Mouse (Mus musculus) heart, postnatal 36 days (tissue): ENCODE results near the gene Ikzf3. TPM values are rescaled to one million over a fixed set of nuclear protein-coding genes. Genes with fewer than 3 reads are reported as not detected.

Source experiments
- total RNA-seq, 2 experiments: library from RNA; stranded (reverse); gene quantifications; 2 replicates each; pipeline ENCODE4 v1.2.3; 2021

Gene Ikzf3
- total RNA-seq, 2 experiments from 2014 or later, result 0.44 to 0.84 TPM

Other genes starting within 250 kb of the Ikzf3 start
- gene Neurod2, start 216.4 kb downstream of the Ikzf3 start, total RNA-seq, result not detected
- 1 to 10 TPM; 4.6 to 7.0 TPM for gene Ppp1r1b, start 197.6 kb downstream of the Ikzf3 start, total RNA-seq
- 10 to 100 TPM; 21.5 to 26.8 TPM for gene Stard3, start 187.7 kb downstream of the Ikzf3 start, total RNA-seq
- gene Tcap, start 162.2 kb downstream of the Ikzf3 start, total RNA-seq, result 1,000 to 10,000 TPM; 1,783 to 3,188 TPM
- 1 to 10 TPM in 1 of 2 experiments, under 1 TPM in 1; 0.76 to 1.6 TPM for gene Pnmt, start 159.6 kb downstream of the Ikzf3 start, total RNA-seq
- 1 to 10 TPM; 8.5 to 9.2 TPM for gene Pgap3, start 145.5 kb downstream of the Ikzf3 start, total RNA-seq
- 10 to 100 TPM in 1 of 2 experiments, 1 to 10 TPM in 1; 7.2 to 10.6 TPM for gene Erbb2, start 133.6 kb downstream of the Ikzf3 start, total RNA-seq
- 10 to 100 TPM; 53.0 to 66.2 TPM for gene Mien1, start 107.0 kb downstream of the Ikzf3 start, total RNA-seq
- under 1 TPM; 0.14 to 0.31 TPM for gene Grb7, start 99.6 kb downstream of the Ikzf3 start, total RNA-seq
- gene Zpbp2, start 5.1 kb upstream of the Ikzf3 start, total RNA-seq, result not detected
- gene Ormdl3, start 41.3 kb upstream of the Ikzf3 start, total RNA-seq, result 10 to 100 TPM; 39.3 to 40.4 TPM
- gene Lrrc3c, start 52.3 kb upstream of the Ikzf3 start, total RNA-seq, result not detected
- gene Gm12355, start 79.6 kb upstream of the Ikzf3 start, total RNA-seq, result 1 to 10 TPM; 5.4 to 6.4 TPM
- gene Gsdma3, start 80.3 kb upstream of the Ikzf3 start, total RNA-seq, result 1 to 10 TPM; 3.0 to 3.3 TPM
- not detected for gene Gsdma2, start 100.7 kb upstream of the Ikzf3 start, total RNA-seq
- not detected for gene Gsdma, start 118.3 kb upstream of the Ikzf3 start, total RNA-seq
- 100 to 1,000 TPM; 102 to 104 TPM for gene Psmd3, start 136.5 kb upstream of the Ikzf3 start, total RNA-seq
- gene Csf3, start 155.2 kb upstream of the Ikzf3 start, total RNA-seq, result not detected
- 10 to 100 TPM; 45.2 to 52.7 TPM for gene Med24, start 183.4 kb upstream of the Ikzf3 start, total RNA-seq
- gene Thra, start 194.6 kb upstream of the Ikzf3 start, total RNA-seq, result 100 to 1,000 TPM; 100 to 111 TPM
- gene Nr1d1, start 229.3 kb upstream of the Ikzf3 start, total RNA-seq, result 100 to 1,000 TPM; 104 to 107 TPM
- gene Msl1, start 249.5 kb upstream of the Ikzf3 start, total RNA-seq, result 10 to 100 TPM; 74.4 to 75.3 TPM